Mouse (Mus musculus) right cerebral cortex, postnatal 25 days (tissue): ENCODE data around the gene Fam8a1.

Source experiments
- DNase-seq: peaks from one replicate; pipeline ENCODE4 v3.0.0; 2022

Fam8a1 gene

GRCm38 (mm10) chr13:46669048-46669619, at the start of gene Fam8a1:
Gene Fam8a1 (plus strand): TSS chr13:46669522.
- peak; percentile 92 for DNase-seq

- no peak for DNase-seq
These were observed 49.7 kb upstream of the Fam8a1 start for GRCm38 (mm10) chr13:46619633-46620032.

GRCm38 (mm10) chr13:46620964-46621757, 48.2 kb upstream of the Fam8a1 start:
- no peak for DNase-seq

DNA sequence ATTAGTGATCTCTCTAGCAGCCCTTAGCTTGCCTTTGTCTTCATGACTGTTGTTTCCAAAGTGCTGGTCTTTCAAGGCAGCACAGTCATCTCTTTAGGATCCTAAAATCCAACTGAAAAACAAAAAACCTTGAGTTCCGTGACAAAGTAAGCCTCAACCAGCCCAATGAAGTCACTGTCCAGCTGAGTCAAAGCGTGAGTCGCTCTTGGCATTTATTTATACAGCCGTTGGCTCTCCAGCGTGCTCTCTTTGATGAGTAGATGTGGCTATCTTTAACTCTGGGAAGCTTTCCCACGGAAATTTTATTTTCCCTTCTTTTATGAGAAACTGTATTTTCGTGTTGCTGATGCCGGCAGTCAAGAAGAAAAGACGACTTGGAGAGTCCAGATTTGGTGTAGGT, 42.7 kb upstream of the Fam8a1 start:
- DNase-seq: no peak

DNA sequence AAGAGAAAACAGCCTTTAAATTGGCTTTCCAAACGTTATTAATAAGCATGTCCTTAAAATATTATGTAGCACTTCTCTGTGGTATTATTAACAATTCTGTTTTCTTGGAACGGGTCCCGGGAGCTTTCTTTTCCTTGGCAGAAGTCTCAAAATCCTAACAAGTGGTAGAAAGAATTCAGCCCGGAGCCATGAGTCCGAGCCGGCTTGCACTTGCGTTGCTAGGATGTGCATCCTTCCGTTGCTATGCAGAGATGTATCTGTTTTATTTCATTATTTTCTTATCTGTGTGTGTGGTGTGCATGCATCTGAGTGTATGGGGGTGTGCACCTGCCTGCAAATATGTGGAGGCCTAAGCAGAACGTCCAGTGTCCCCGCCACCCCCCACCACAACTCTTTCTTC, 41.5 kb upstream of the Fam8a1 start:
- DNase-seq: peak; percentile 50

GRCm38 (mm10) chr13:46629391-46629790, 39.9 kb upstream of the Fam8a1 start:
- DNase-seq: no peak

GRCm38 (mm10) chr13:46632796-46633195, 36.5 kb upstream of the Fam8a1 start:
- no peak for DNase-seq

- peak; percentile 48 for DNase-seq
These were observed 35.8 kb upstream of the Fam8a1 start for GRCm38 (mm10) chr13:46633320-46634132.

GRCm38 (mm10) chr13:46634133-46634488, 35.2 kb upstream of the Fam8a1 start:
- DNase-seq: peak; percentile 23

GRCm38 (mm10) chr13:46640608-46641468, 28.5 kb upstream of the Fam8a1 start:
- DNase-seq: no peak

DNA sequence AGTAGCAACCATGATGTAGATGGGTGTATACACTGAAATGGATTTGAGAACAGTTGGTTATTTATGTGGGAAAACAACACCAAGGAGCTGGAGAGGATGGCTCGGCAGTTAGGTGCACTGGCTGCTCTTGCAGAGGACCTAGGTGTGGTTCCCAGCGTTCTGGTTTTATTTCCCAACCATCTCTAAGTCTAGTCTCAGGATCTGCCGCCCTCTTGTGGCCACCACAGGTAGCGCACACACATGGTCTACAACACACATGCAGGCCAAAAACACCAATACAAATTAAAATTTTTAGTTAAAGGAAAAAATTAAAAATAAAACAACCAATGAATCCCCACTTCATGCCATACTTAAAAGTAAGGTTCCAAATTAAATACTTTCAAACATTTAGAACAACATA, 27.0 kb upstream of the Fam8a1 start:
- no peak for DNase-seq

GRCm38 (mm10) chr13:46644175-46644574, 25.1 kb upstream of the Fam8a1 start:
- DNase-seq: no peak

- no peak for DNase-seq
These were observed 23.8 kb upstream of the Fam8a1 start for GRCm38 (mm10) chr13:46645476-46645875.

DNA sequence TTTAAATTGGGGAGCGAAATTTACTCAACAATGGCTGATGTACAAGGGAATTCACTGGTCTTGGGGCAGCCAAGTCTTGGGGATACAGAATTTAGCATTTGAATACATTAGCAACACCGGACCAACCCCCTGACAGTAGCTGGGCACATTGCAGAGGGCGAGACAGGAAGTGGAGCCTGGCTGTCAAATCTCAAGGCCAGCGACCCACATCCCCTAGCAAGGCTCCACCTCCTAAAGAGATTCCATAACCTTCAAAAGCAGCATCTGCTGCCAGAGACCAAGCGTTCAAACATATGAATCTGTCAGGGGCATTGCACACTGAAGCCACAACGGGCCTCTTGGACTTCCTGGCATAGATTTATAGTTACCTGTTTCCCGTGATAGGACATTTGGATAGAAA, 17.5 kb upstream of the Fam8a1 start:
- DNase-seq: no peak

GRCm38 (mm10) chr13:46652671-46653070, 16.7 kb upstream of the Fam8a1 start:
- no peak for DNase-seq

GRCm38 (mm10) chr13:46653671-46654070, 15.7 kb upstream of the Fam8a1 start:
- no peak for DNase-seq

GRCm38 (mm10) chr13:46654566-46654965, 14.8 kb upstream of the Fam8a1 start:
- no peak for DNase-seq

DNA sequence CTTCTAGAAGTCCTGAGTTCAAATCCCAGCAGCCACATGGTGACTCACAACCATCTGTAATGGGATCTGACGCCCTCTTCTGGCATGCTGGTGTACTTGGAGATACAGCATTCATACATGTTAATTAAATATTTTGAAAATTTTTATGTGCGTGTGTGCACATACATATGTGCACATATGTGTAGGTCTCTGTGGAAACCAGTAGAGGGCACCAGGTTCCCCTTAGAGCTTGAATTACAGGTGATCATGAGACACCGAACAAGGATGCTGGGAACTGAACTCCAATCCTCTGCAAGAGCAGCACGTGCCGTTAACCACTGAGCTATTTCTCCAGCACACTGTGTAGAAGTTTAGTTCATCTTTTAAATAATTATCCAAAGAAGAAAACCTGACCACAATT, 10.1 kb upstream of the Fam8a1 start:
- DNase-seq: no peak

DNA sequence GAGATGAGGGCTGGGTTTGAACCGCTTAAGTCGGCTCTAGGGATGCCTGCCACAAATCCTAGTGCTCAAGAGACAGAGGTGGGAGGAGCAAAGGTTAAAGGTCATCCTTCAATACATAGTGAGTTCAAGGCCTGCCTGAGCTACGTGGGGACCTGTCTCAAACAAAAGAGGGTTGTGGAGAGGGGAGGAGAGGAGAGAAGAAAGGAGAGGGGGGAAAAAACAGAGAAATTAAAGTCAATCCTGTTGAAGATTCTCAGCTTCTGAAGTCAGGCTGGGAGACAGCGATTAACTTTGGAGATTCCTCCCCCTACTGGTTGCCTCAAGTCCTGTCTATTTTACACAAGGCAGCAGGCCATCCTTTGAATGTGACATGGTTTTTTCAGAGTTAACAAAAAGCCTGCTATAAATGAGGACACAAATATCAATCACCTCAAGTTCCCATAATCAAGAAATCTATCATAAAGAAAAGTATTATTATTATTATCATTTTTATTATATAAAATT, 5.8 kb upstream of the Fam8a1 start:
- DNase-seq: no peak

- peak; percentile 40 for DNase-seq
These were observed 424 bp downstream of the Fam8a1 start for GRCm38 (mm10) chr13:46669620-46670271.

- DNase-seq: no peak
These were observed 1.2 kb downstream of the Fam8a1 start for GRCm38 (mm10) chr13:46670514-46670913.

DNA sequence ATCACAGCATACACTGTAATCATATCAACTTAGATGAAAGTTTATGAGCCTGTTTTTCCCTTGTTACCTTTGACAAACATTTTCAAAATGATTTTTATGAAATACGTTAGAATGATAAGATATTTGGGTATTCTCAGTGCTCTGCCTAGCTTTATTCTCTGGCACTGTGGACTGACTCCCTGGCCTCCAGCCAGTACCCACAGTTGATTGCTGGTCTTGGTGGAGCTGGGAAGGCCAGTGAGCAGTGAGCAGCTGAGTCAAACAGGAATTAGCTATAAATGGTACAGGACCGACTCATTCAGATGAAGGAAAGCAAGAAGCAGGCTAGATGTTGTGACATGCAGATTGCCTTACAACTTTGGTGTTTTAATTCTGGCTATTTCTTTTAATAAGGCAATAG, 5.3 kb downstream of the Fam8a1 start:
- DNase-seq: no peak
